Mouse (Mus musculus): ENCODE measurements around the gene Fkbp11. TPM values are rescaled to one million over a fixed set of nuclear protein-coding genes. Genes with fewer than 3 reads are reported as not detected.
A peak's percentile ranks its signal among the peaks of the same experiment; 100 is the strongest.

Fkbp11 gene
- polyA plus RNA-seq, 1 experiment = 4.7 TPM

DNA sequence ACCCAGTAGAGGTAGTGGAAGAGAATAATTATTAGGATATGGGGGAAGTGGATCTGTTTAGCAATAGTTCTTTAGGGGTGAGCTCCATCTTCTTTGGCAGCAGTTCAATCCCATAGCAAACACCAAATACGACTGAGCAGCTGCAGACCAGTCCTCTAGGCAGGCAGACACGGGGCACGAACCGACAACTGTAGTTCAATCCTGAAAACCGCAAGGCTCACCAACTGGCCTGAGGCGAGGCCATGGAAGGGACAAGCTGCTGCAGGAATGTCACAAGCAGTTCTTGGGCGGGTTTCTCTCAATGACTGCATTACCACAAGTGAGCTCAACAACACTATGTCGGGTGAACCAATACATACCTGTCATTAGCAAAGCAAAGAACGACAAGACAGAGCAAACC lies 23.7 kb downstream of the Fkbp11 start:
- TF ChIP-seq POLR2A (IDR thresholded peaks at IDR 0.05; ENCODE audit: borderline replicate concordance, insufficient read depth, low read length) = no peak
- TF ChIP-seq CTCF (IDR thresholded peaks at IDR 0.05; ENCODE audit: borderline replicate concordance, insufficient read depth, low read depth, low read length) = no peak
- 56% methylated on average over 9 of the region's 9 CpGs for WGBS
- no peaks in the 10 kb centered on the region; the same call in 1 of the 2 replicates for H3K4me1 ChIP-seq (ENCODE audit: control insufficient read depth, insufficient read depth, low read length)
- H3K27me3 ChIP-seq (ENCODE audit: control insufficient read depth, insufficient read depth, low read length) = no peaks in the 10 kb centered on the region
- DNase-seq = no peak
- H3K4me3 ChIP-seq (replicated peaks; ENCODE audit: insufficient read depth, low read depth, low read length) = no peak overlapping the region
- H3K27ac ChIP-seq (ENCODE audit: insufficient read depth, low read length) = no peak overlapping the region

DNA sequence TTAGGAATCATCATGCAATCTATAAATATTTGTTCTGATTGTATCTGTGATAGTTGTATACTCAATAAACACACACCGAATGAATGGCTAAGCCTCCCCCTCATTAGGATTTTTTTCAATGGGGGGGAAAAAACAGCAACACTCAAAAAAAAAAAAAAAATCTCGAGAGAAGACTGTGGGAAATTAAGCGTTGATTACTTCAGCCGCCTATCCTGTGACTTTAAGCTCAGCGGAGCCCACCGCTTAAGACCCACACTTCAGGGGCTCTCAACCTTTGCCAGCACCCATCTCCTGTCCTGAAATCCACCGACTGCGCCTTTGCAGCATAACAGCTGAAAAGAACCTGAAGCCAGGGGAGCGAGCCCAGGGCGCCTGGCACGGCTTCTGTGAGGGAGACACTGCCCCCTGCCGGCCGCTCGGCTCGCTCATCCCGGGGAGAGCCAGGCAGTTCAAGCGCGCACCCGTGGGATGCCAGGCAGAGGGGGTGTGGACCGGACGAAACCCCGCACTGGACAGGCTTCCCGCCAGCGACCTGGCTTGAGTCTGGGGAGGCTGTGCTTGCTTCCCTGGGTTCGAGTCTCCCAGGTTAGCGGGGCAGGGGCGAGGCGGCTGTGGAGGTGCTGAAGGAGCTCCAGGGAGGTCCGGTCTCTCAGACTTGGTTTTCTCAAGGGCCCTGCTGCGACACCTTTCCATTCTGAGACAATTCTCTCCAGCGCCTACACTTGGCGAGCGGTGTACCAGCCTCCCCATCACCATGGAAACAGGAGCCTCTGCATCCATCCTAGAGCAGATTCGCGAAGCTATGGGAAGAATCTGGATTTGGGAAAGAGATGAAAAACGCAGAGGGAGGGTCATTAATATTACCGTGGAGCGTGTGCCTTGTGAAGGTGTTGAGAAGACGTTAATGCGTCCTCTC lies 28.6 kb downstream of the Fkbp11 start:
- Histone ChIP-seq H3K4me1 (ENCODE audit: control insufficient read depth, insufficient read depth, low read length) (no peaks in the 10 kb centered on the region), H3K27me3 (ENCODE audit: control insufficient read depth, insufficient read depth, low read length) (no peaks in the 10 kb centered on the region), H3K27ac (ENCODE audit: insufficient read depth, low read length) (no peak overlapping the region), H3K4me3 (replicated peaks; ENCODE audit: insufficient read depth, low read depth, low read length) (peak overlapping the region; percentile 61)
- 3% methylated on average over 40 of the region's 40 CpGs for WGBS
- TF ChIP-seq POLR2A (IDR thresholded peaks at IDR 0.05; ENCODE audit: borderline replicate concordance, insufficient read depth, low read length) (no peak), CTCF (IDR thresholded peaks at IDR 0.05; ENCODE audit: borderline replicate concordance, insufficient read depth, low read depth, low read length) (peak; percentile 81)
- DNase-seq = peak; percentile 84 to 90

DNA sequence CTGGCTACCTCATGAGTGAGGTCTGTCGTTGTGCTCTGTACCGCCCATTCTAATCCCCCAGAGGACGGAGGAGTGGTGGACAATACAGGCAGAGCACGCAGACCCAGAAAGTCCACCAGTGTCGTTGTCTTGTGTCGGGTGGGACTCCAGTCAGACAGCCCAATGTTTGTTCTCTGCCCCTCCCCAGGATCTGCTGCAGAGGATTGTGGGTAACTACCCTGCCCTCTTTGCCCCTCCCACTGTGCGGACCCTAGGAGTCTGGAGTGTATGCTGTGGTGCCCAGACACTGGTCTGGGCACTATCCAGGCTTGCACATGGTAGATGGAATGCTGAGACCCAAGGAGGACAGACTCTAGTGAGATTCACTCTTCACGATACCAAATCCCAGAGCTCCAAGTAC lies 31.8 kb downstream of the Fkbp11 start:
- DNase-seq = no peak
- no peak for TF ChIP-seq CTCF (IDR thresholded peaks at IDR 0.05; ENCODE audit: borderline replicate concordance, insufficient read depth, low read depth, low read length)
- no peak for TF ChIP-seq POLR2A (IDR thresholded peaks at IDR 0.05; ENCODE audit: borderline replicate concordance, insufficient read depth, low read length)
- H3K27ac ChIP-seq (ENCODE audit: insufficient read depth, low read length) = no peak overlapping the region
- H3K4me3 ChIP-seq (replicated peaks; ENCODE audit: insufficient read depth, low read depth, low read length) = no peak overlapping the region
- WGBS = 43% methylated on average over 8 of the region's 8 CpGs
- H3K27me3 ChIP-seq (ENCODE audit: control insufficient read depth, insufficient read depth, low read length) = no peaks in the 10 kb centered on the region
- no peaks in the 10 kb centered on the region for H3K4me1 ChIP-seq (ENCODE audit: control insufficient read depth, insufficient read depth, low read length)

DNA sequence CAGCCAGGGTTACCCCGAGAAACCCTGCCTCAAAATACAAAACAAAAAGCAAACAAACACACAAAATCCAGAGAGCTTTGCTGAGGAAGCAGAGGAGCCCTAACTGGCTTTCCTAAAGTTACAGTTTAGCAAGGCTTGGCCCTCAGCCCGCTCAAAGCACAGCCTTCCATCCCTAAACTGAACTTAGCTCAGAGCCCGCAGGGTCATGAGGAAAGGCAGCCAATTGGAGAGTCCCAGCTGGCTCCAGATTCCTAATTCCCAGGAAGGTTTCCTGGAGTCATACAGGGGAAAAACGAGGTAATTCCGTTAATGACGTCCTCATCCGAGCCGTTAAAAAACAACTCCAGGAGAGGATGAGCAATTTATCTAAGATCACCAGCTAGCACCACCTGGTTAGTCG lies 32.3 kb downstream of the Fkbp11 start:
- Histone ChIP-seq H3K4me3 (replicated peaks; ENCODE audit: insufficient read depth, low read depth, low read length) (no peak overlapping the region), H3K27me3 (ENCODE audit: control insufficient read depth, insufficient read depth, low read length) (no peaks in the 10 kb centered on the region), H3K4me1 (ENCODE audit: control insufficient read depth, insufficient read depth, low read length) (no peaks in the 10 kb centered on the region), H3K27ac (ENCODE audit: insufficient read depth, low read length) (no peak overlapping the region)
- TF ChIP-seq CTCF (IDR thresholded peaks at IDR 0.05; ENCODE audit: borderline replicate concordance, insufficient read depth, low read depth, low read length) = no peak
- no peak for TF ChIP-seq POLR2A (IDR thresholded peaks at IDR 0.05; ENCODE audit: borderline replicate concordance, insufficient read depth, low read length)
- DNase-seq = no peak
- WGBS = 28% methylated on average over 9 of the region's 9 CpGs

DNA sequence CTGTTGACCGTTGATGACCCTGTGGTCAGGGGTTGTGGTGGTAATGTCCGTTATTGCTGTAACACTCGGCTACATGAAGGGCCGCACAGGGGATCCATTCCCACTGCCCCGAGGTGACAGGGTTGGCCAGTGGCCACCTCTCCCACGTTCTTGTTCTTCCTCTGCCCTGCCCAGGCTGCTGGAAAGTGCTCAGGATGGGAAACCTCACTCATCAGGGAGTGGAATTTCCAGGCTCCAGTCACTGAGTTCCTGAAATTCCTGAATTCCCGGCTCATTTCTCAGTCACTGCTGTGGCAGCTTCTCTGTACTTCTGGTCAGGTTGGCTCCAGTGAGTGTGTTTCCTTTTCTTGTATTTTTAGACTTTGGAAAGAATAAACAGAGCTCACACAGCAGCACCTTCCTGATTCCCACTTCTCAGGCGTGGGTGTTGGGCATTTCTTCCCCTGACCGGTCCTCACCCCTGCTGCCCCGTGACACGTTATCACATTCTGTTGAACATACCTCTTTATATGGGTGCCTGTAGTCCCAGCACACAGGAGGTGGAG lies 35.8 kb downstream of the Fkbp11 start:
- 58% methylated on average over 11 of the region's 11 CpGs for WGBS
- Histone ChIP-seq H3K4me1 (ENCODE audit: control insufficient read depth, insufficient read depth, low read length) (no peaks in the 10 kb centered on the region), H3K27me3 (ENCODE audit: control insufficient read depth, insufficient read depth, low read length) (no peaks in the 10 kb centered on the region), H3K27ac (ENCODE audit: insufficient read depth, low read length) (no peak overlapping the region), H3K4me3 (replicated peaks; ENCODE audit: insufficient read depth, low read depth, low read length) (no peak overlapping the region)
- DNase-seq = no peak
- no peak for TF ChIP-seq POLR2A (IDR thresholded peaks at IDR 0.05; ENCODE audit: borderline replicate concordance, insufficient read depth, low read length)
- no peak for TF ChIP-seq CTCF (IDR thresholded peaks at IDR 0.05; ENCODE audit: borderline replicate concordance, insufficient read depth, low read depth, low read length)

DNA sequence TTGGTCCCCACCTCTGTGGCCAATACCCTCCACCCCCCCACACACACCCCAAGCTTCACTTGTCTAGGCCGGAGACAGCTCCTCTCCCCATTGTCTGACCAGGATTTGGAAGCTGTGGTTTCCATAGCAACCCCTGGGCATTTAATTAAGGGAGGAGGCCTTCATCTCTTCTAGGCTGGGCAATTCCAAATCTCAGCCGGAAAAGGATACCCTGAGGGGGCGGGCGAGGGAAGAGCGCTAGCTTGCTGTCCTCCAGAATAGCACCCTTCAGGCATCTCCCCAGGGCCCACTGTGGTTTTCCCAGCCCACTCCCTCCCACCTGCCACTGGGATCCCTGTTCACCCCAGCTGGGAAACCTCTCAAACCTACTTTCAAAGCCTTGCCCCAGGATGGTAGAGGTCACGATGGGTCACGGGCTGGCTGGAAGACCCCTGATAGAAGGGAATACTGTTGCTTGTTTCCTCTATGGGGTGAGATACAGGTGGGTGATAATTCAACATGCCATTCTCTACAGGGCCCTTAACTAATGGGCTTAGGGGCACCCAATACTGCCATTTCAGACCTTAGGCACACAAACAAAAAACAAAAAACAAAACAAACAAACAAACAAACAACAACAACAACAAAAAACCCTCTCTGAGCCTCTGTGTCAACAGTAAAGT lies 36.4 kb downstream of the Fkbp11 start:
- TF ChIP-seq POLR2A (IDR thresholded peaks at IDR 0.05; ENCODE audit: borderline replicate concordance, insufficient read depth, low read length) = no peak
- TF ChIP-seq CTCF (IDR thresholded peaks at IDR 0.05; ENCODE audit: borderline replicate concordance, insufficient read depth, low read depth, low read length) = no peak
- Histone ChIP-seq H3K4me3 (replicated peaks; ENCODE audit: insufficient read depth, low read depth, low read length) (no peak overlapping the region), H3K27me3 (ENCODE audit: control insufficient read depth, insufficient read depth, low read length) (no peaks in the 10 kb centered on the region), H3K4me1 (ENCODE audit: control insufficient read depth, insufficient read depth, low read length) (no peaks in the 10 kb centered on the region), H3K27ac (ENCODE audit: insufficient read depth, low read length) (no peak overlapping the region)
- 60% methylated on average over 7 of the region's 7 CpGs for WGBS
- DNase-seq = no peak

DNA sequence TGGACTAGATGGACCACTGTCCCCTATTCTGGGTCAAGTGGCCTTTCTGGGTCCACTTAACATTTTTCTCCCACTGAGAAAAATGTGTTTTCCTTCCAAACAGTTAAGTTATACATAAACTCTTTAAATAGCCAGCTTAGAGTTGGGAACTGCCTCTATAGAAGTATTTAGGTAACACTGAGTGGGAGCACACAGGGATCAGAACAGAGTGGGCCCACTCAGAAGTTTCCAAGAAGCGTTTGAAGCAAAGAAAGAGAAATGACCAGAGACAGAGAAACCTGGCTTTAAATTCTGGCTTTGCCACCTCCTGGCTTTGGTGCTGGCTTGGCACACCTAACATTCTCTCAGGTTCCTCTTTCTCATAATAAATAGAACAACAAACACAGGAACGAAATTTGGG lies 38.3 kb downstream of the Fkbp11 start:
- no peaks in the 10 kb centered on the region for H3K27me3 ChIP-seq (ENCODE audit: control insufficient read depth, insufficient read depth, low read length)
- H3K27ac ChIP-seq (ENCODE audit: insufficient read depth, low read length) = no peak overlapping the region
- DNase-seq = no peak
- no peaks in the 10 kb centered on the region for H3K4me1 ChIP-seq (ENCODE audit: control insufficient read depth, insufficient read depth, low read length)
- H3K4me3 ChIP-seq (replicated peaks; ENCODE audit: insufficient read depth, low read depth, low read length) = no peak overlapping the region
- TF ChIP-seq POLR2A (IDR thresholded peaks at IDR 0.05; ENCODE audit: borderline replicate concordance, insufficient read depth, low read length) (no peak), CTCF (IDR thresholded peaks at IDR 0.05; ENCODE audit: borderline replicate concordance, insufficient read depth, low read depth, low read length) (no peak)
- WGBS = 73% methylated on average over 2 of the region's 2 CpGs
